Mouse (Mus musculus) hindbrain, embryonic 10.5 days (tissue): ENCODE measurements around the gene Pqlc3. TPM values are rescaled to one million over a fixed set of nuclear protein-coding genes. Genes with fewer than 3 reads are reported as not detected.
"Not testable (repeated sequence)": the region's sequence is repeated elsewhere in the genome, so short reads cannot be mapped to it uniquely, and the experiment has no call there.

ENCODE experiments used
- DNase-seq: peaks from one replicate; pipeline ENCODE4 v3.0.0-alpha.2; 2017; ENCODE audit warnings: low spot score
- H3K27ac ChIP-seq: fragments of 300-500 bp; sonication (generic); 2 replicates; pipeline ENCODE4 v1.5.1; 2016; ENCODE audit warnings: mild to moderate bottlenecking, moderate library complexity
- H3K27me3 ChIP-seq: fragments of 300-500 bp; sonication (generic); 2 replicates; pipeline ENCODE4 v1.6.1; 2016; ENCODE audit warnings: mild to moderate bottlenecking; ENCODE audit not compliant: poor library complexity, insufficient read depth, severe bottlenecking
- H3K36me3 ChIP-seq: fragments of 300-500 bp; sonication (generic); 2 replicates; pipeline ENCODE4 v1.6.1; 2016; ENCODE audit warnings: mild to moderate bottlenecking, moderate library complexity
- H3K4me1 ChIP-seq: fragments of 300-500 bp; sonication (generic); replicated peaks from 2 replicates; pipeline ENCODE4 v1.6.1; 2016; ENCODE audit warnings: mild to moderate bottlenecking
- H3K4me3 ChIP-seq: fragments of 300-500 bp; sonication (generic); 2 replicates; pipeline ENCODE4 v1.5.1; 2016; ENCODE audit warnings: mild to moderate bottlenecking, moderate library complexity
- H3K9me3 ChIP-seq: fragments of 300-500 bp; sonication (generic); 2 replicates; pipeline ENCODE4 v1.6.1; 2016; ENCODE audit warnings: mild to moderate bottlenecking, moderate library complexity
- WGBS: fragments of 180-500 bp; shearing (Covaris S2); methylation state at CpG from one replicate; pipeline ENCODE4 v1.1.7; 2016; 5-methylcytosine and 5-hydroxymethylcytosine counted together
- polyA plus RNA-seq: library from polyadenylated mRNA; unstranded; fragments of >200 nt; fragmentation: Nextera tagmentation; extraction: Ambion mirVana; gene quantifications from 2 replicates; pipeline ENCODE4 v1.2.1, GENCODE M21; 2016

The Pqlc3 gene
- polyA plus RNA-seq, 1 experiment from 2014 or later, result 4.2 TPM

DNA sequence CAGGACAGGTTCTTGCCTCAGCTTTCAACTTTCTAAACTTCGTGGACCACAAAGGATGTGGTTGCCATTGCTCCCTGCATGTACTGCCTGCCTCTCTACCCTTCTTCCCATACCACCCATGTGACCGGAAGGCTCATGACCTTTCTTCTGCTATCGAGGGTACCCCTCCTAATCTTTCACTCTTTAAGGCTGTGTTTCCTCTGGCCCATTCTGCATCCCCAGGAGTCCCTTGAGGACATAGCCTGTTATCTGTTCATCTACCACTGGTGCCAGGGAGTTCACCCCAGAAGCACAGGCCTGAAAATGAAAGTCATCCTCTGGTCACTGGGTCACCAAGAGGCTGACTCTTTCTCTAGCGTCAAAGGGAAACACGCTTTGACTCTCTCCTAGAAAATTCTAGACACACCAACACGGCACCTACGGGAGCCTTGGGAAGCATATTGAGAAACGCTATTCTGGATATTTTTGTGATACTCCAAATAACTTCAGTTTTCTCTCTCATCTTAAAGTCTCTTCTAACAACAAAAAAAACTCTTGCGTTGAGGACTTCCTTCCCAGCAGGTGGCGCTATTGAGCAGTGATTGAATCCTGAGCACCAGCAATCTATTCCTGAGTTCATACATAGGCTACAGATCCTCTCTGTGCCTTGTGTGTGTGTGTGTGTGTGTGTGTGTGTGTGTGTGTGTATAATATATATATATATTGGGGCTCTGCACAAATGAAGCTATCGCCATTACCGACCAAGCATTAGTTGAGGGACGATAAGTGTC, 32.7 kb upstream of the Pqlc3 start:
- peaks cover 9% of the 10 kb centered on the region for H3K4me1 ChIP-seq
- no peak overlapping the region for H3K27ac ChIP-seq

DNA sequence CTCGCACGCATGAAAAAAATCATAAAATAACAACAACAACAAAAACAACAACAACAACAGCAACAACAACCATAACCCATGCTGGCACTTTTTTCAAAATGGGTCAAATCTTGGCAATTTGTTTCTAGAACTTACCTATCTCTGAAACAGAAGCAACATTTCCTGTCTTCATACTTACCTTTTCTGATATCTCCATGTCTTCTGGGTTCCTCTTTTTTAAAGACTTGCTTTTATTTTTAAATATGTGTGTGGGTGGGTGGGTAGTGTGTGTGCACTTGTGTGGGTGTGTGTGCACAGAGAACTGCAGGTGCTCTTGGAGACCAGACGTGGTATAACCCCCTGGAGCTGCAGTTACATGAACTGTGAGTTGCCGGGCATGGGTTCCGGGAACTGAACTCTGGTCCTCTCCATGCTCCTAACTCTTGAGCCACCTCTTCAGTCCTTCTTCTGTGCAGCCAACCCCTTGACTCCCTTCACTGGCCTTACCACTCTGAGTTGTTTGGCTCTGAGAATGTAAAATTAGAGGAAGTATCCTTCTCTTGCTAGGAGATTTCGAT, 24.4 kb upstream of the Pqlc3 start:
- peaks cover 7% of the 10 kb centered on the region for H3K4me1 ChIP-seq
- no peaks in the 10 kb centered on the region for H3K36me3 ChIP-seq
- DNase-seq, result no peak
- WGBS, result 90% methylated on average over 6 of the region's 6 CpGs
- 0 out of 2 replicates have a peak, but pooled peaks cover 6% of the 10 kb centered on the region for H3K9me3 ChIP-seq
- H3K27ac ChIP-seq, result no peak overlapping the region
- no peaks in the 10 kb centered on the region for H3K27me3 ChIP-seq
- H3K4me3 ChIP-seq, result no peak overlapping the region

More for the DNA sequence above, 32.7 kb upstream of the Pqlc3 start:
- Histone ChIP-seq H3K4me3 (no peak overlapping the region), H3K27me3 (no peaks in the 10 kb centered on the region; the same call in 1 of the 2 replicates), H3K36me3 (no peaks in the 10 kb centered on the region), H3K9me3 (0 out of 2 replicates have a peak, but pooled peaks cover 6% of the 10 kb centered on the region)
- peak; percentile 77 for DNase-seq
- WGBS, result 42% methylated on average over 13 of the region's 13 CpGs

- H3K27me3 ChIP-seq, result no peaks in the 10 kb centered on the region
- peaks cover 7% of the 10 kb centered on the region for H3K4me1 ChIP-seq
- no peaks in the 10 kb centered on the region for H3K9me3 ChIP-seq
- DNase-seq, result no peak
- WGBS, result 88% methylated on average over 4 of the region's 4 CpGs
- no peaks in the 10 kb centered on the region for H3K36me3 ChIP-seq
- H3K27ac ChIP-seq, result no peak overlapping the region
- no peak overlapping the region for H3K4me3 ChIP-seq
These were observed 21.9 kb upstream of the Pqlc3 start for GRCm38 (mm10) chr12:17022145-17022544.

DNA sequence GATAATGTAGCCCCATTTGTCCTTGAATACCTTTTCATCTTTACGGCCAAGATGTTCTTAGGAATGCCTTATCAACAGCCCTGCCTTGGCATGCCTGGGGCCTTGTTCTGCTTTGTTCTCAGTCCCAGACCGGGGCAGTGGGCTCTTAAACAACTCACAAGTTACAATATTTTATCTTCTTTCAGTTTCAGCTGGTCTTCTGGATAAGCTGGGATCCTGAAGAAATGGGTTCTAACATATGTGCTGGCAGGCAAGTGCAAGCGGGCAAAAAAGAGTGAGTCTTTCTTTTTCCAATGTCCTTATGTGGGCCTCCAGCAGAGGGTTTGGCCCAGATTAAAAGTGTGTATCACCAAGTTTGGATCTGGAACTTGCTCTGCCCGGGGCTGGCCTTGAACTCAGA, 20.9 kb upstream of the Pqlc3 start:
- not testable (repeated sequence) for H3K9me3 ChIP-seq, H3K27me3 ChIP-seq, H3K27ac ChIP-seq, DNase-seq, H3K4me1 ChIP-seq, H3K4me3 ChIP-seq, H3K36me3 ChIP-seq
- WGBS, result 92% methylated on average over 4 of the region's 4 CpGs

- no peaks in the 10 kb centered on the region for H3K36me3 ChIP-seq
- H3K27me3 ChIP-seq, result no peaks in the 10 kb centered on the region
- peaks cover 7% of the 10 kb centered on the region; the same call in 1 of the 2 replicates for H3K9me3 ChIP-seq
- no peak overlapping the region for H3K27ac ChIP-seq
- no peak overlapping the region for H3K4me3 ChIP-seq
- no peaks in the 10 kb centered on the region for H3K4me1 ChIP-seq
- peak; percentile 61 for DNase-seq
- 30% methylated on average over 4 of the region's 4 CpGs for WGBS
These were observed 18.3 kb upstream of the Pqlc3 start for GRCm38 (mm10) chr12:17018468-17018867.

DNA sequence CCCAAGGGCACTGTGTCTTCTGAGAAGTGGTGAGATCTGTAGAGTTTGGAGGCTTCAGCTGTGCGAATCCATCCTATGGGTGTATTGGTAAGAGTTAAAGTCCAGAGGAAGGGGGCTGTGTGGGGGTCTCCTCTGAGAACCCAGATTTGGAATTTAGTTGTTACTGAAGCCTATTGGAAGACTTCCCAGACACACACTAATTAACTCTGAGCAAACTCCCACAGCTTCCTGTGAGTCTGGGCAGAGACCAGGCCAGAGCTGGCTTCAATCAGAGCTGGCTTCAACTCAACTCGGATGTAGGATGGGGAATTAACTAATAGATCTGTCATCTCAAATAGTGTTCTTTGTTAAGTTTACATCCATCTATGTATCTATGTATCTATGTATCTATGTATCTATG, 15.5 kb upstream of the Pqlc3 start:
- H3K4me3 ChIP-seq, result no peak overlapping the region
- H3K4me1 ChIP-seq, result peaks cover 8% of the 10 kb centered on the region
- H3K27ac ChIP-seq, result no peak overlapping the region
- DNase-seq, result no peak
- H3K9me3 ChIP-seq, result peaks cover 7% of the 10 kb centered on the region; the same call in 1 of the 2 replicates
- 0 out of 2 replicates have a peak, but pooled peaks cover 3% of the 10 kb centered on the region for H3K27me3 ChIP-seq
- H3K36me3 ChIP-seq, result no peaks in the 10 kb centered on the region
- WGBS, result 91% methylated on average over 2 of the region's 2 CpGs

- Histone ChIP-seq H3K4me3 (no peak overlapping the region), H3K36me3 (no peaks in the 10 kb centered on the region), H3K9me3 (peaks cover 15% of the 10 kb centered on the region; the same call in 1 of the 2 replicates), H3K27ac (no peak overlapping the region), H3K4me1 (peaks cover 9% of the 10 kb centered on the region), H3K27me3 (0 out of 2 replicates have a peak, but pooled peaks cover 7% of the 10 kb centered on the region)
- DNase-seq, result no peak
- 83% methylated on average over 2 of the region's 2 CpGs for WGBS
These were observed 12.1 kb upstream of the Pqlc3 start for GRCm38 (mm10) chr12:17012067-17012899.

- Histone ChIP-seq H3K9me3 (peaks cover 15% of the 10 kb centered on the region; the same call in 1 of the 2 replicates), H3K4me3 (peak within 1 kb of the TSS; percentile 55), H3K27ac (peak within 1 kb of the TSS; percentile 24), H3K36me3 (no peaks in the 10 kb centered on the region), H3K4me1 (peaks cover 9% of the 10 kb centered on the region), H3K27me3 (0 out of 2 replicates have a peak, but pooled peaks cover 7% of the 10 kb centered on the region)
- DNase-seq, result peak; percentile 89
- WGBS, result 7% methylated on average over 29 of the region's 29 CpGs
These were observed 11.1 kb upstream of the Pqlc3 start, which contains the start of gene 2410004P03Rik for GRCm38 (mm10) chr12:17011100-17011870. Gene 2410004P03Rik (minus strand): TSS chr12:17011727.

DNA sequence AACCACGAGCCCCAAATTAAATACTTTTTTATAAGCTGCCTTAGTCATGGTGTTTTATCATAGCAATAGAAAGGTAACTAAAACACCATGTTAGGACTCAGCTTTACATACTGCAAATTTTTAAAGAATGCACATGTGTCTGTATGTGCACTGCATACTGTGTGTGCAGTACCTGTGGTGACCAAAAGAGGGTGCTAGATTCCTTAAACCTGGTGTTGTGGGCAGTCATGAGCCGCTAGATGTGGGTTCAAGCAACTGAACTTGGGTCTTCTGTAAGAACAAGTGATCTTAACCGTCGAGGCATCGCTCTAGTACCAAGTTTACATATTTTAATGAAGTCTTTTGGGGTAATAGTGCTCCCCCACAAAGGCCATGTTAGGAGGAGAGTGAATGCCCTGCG, 9.3 kb upstream of the Pqlc3 start:
- no peak for DNase-seq
- Histone ChIP-seq H3K9me3 (peaks cover 8% of the 10 kb centered on the region; the same call in 1 of the 2 replicates), H3K27ac (no peak overlapping the region), H3K27me3 (0 out of 2 replicates have a peak, but pooled peaks cover 7% of the 10 kb centered on the region), H3K4me3 (no peak overlapping the region), H3K4me1 (peaks cover 9% of the 10 kb centered on the region), H3K36me3 (no peaks in the 10 kb centered on the region)
- 93% methylated on average over 6 of the region's 6 CpGs for WGBS

DNA sequence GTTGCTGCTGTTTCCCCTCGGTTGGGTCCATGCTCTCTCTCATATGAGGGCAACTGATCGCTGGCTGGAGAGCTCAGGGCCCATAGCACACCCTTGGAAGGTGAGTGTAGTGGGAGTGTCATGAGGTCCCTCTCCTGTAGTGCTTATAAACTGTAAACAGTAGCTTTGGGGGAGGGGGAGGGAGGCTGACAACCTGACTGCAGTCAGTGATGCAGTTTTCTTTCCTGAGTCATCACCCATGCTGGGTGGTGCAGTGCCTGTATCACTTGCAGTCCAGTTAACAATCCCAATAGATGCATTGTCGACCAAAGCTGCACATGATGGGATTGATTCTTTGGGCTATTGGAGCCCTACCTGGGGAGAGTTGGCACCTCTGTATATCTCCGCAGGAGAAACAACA, 1.0 kb upstream of the Pqlc3 start:
- Histone ChIP-seq H3K4me3 (no peak overlapping the region), H3K36me3 (no peaks in the 10 kb centered on the region), H3K27me3 (peaks cover 53% of the 10 kb centered on the region), H3K4me1 (peaks cover 22% of the 10 kb centered on the region), H3K9me3 (no peaks in the 10 kb centered on the region), H3K27ac (no peak overlapping the region)
- no peak for DNase-seq
- WGBS, result 51% methylated on average over 4 of the region's 4 CpGs

- peaks cover under 1% of the 10 kb centered on the region; the same call in 1 of the 2 replicates for H3K36me3 ChIP-seq
- H3K27ac ChIP-seq, result no peak overlapping the region
- DNase-seq, result no peak
- peaks cover 53% of the 10 kb centered on the region for H3K27me3 ChIP-seq
- no peaks in the 10 kb centered on the region for H3K9me3 ChIP-seq
- H3K4me1 ChIP-seq, result peaks cover 22% of the 10 kb centered on the region
- H3K4me3 ChIP-seq, result peak overlapping the region; percentile 60; the same call in 1 of the 2 replicates
- 58% methylated on average over 6 of the region's 6 CpGs for WGBS
These were observed 420 bp upstream of the Pqlc3 start for GRCm38 (mm10) chr12:17000628-17001027.

GRCm38 (mm10) chr12:16999146-16999545, 1.1 kb downstream of the Pqlc3 start:
- peaks cover 8% of the 10 kb centered on the region for H3K36me3 ChIP-seq
- H3K4me1 ChIP-seq, result peaks cover 22% of the 10 kb centered on the region
- WGBS, result 8% methylated on average over 10 of the region's 10 CpGs
- no peak overlapping the region for H3K27ac ChIP-seq
- peak overlapping the region; percentile 60 for H3K4me3 ChIP-seq
- peaks cover 53% of the 10 kb centered on the region for H3K27me3 ChIP-seq
- no peak for DNase-seq
- no peaks in the 10 kb centered on the region for H3K9me3 ChIP-seq
